Mouse (Mus musculus): Measurements from ENCODE around the gene Cmss1. TPM values are rescaled to one million over a fixed set of nuclear protein-coding genes. Genes with fewer than 3 reads are reported as not detected.

Gene Cmss1
- total RNA-seq, 2 experiments from 2014 or later = 20.1 to 22.0 TPM

DNA sequence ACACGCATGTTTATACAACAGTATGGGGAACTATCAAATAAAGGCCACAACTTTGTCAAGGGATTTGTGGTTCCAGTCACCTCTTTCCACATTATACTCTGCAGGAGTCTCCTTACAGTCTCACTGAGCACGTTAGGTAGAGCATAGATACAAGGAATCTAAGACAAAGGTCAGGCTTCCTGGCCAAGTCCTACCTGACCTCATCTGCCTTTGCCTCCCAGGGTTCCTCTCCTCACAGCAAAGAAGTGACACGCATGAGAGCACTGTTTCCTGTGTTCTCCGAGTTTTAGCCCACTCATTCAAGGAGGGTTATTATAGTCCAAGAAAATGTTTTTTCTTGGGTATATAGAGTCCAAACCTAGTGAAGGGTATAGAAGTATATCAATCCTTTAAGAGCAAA is 51.0 kb downstream of the Cmss1 start:
- no peak for TF ChIP-seq CTCF (IDR thresholded peaks at IDR 0.05)
- intact Hi-C loops (cut with DNase I) = no loop called here
- Histone ChIP-seq H3K4me3 (no peak overlapping the region), H3K27ac (no peak overlapping the region)
- DNase-seq (ENCODE audit: extremely low spot score in 1 of 2, low spot score in 2 of 2) = no peak

DNA sequence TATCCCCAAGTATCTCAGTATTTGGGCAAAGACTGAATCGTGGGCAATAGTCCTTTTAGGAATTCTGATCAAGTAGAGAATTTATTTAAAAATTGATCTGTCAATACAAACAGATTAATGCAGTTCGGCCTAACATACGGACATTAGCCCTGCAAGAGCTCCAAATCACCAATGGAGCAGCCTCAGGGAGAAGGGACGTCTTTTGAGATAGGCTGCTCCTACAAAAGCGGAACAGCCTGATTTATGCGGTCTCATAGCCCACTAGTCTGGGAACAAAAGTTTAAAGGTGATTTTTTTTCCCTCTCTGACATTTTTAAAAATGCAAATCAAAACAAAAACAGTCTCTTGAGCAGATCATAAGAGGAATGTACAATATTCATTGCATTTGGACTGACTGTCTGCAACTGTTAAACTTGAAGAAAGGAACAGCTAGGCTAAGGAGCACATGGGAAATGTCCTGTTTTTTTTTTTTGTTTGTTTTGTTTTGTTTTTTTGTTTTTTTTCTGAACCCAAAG is 51.7 kb downstream of the Cmss1 start:
- Histone ChIP-seq H3K27ac (no peak overlapping the region), H3K4me3 (no peak overlapping the region)
- no peak for TF ChIP-seq CTCF (IDR thresholded peaks at IDR 0.05)
- intact Hi-C loops (cut with DNase I) = no loop called here
- DNase-seq (ENCODE audit: extremely low spot score in 1 of 2, low spot score in 2 of 2) = no peak

DNA sequence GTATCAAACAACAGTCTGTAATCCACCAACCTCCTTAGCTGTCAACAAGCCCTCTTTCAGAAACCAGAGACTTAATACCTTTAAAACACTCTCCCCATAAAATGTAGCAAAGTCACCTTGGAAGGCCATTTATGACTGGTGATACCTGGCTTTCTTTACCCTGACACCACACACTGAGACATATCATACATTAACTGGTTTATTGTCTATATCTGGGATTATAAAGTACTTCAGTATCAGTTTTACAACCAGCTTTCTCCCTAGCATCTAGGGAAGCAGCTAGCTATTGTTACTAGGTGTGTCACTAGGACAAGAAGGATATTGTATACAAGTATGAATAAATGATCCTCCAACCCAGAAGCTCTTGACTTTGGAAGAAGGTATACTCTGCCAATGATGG is 53.4 kb downstream of the Cmss1 start:
- no peak for DNase-seq (ENCODE audit: extremely low spot score in 1 of 2, low spot score in 2 of 2)
- intact Hi-C loops (cut with DNase I) = no loop called here
- Histone ChIP-seq H3K27ac (no peak overlapping the region), H3K4me3 (no peak overlapping the region)
- no peak for TF ChIP-seq CTCF (IDR thresholded peaks at IDR 0.05)

DNA sequence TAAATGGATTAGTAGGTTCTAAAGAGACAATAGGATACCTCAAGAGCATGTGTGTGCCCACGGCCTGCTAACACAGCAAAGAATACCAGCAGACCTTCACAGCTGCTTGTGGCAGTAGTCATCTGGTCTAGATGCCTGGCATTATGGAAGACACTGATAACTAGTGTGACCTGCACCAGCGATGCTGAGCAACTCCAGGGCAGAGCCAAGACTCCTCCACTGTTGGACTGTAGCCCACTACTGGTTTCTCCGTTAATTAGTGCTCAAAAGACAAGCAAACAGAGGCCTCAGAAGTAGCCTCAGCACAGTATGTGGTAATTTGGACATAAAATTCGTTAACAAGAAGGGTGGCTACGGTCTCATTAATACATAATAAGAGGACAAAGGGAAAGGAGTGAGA is 54.0 kb downstream of the Cmss1 start:
- TF ChIP-seq CTCF (IDR thresholded peaks at IDR 0.05) = no peak
- no peak overlapping the region for H3K27ac ChIP-seq
- intact Hi-C loops (cut with DNase I) = no loop called here
- no peak overlapping the region for H3K4me3 ChIP-seq
- no peak for DNase-seq (ENCODE audit: extremely low spot score in 1 of 2, low spot score in 2 of 2)

DNA sequence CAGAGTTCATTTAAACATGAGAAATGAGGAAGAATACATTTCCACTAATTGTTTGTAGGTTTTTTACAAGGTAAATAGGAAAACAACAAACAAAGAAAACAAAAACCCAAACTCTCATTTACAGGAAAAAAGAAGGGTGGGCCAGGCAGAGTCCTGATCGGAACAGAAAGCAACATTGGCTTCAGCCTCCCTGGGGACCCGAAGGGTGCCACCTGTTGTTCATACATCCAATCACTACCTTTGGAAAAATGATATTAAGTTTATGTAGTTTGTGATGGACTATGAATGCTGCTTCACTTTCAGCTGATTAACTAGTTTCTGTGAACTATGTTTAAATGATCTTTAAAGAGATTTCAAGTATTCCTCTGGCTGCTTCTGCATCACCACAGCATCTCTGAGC is 55.0 kb downstream of the Cmss1 start:
- TF ChIP-seq CTCF (IDR thresholded peaks at IDR 0.05) = no peak; the same call in 1 of the 2 replicates
- Histone ChIP-seq H3K4me3 (no peak overlapping the region), H3K27ac (no peak overlapping the region)
- intact Hi-C loops (cut with DNase I) = no loop called here
- no peak for DNase-seq (ENCODE audit: extremely low spot score in 1 of 2, low spot score in 2 of 2)

DNA sequence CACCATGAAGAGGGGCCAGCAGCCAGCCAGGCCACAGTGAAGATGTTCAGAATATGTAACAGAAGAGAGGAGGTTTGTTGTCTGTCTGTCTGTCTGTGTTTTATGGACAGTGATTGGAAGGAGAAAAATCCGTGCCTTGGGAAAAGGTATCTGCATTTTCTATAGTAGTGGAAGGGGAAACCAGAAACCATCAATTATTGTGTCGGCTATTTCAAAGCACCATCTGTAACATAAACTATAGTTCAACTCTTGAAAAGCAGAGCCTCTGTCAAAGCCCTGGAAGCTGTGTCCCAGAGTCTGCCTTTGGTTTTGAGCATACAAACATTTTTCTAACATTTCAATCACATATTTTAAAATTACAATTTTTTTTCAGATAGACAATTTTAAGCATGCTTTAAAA is 55.8 kb downstream of the Cmss1 start:
- no peak overlapping the region for H3K27ac ChIP-seq
- no peak for TF ChIP-seq CTCF (IDR thresholded peaks at IDR 0.05)
- 0 out of 2 replicates have a peak overlapping the region, but pooled peaks have one; percentile 7 for H3K4me3 ChIP-seq
- intact Hi-C loops (cut with DNase I) = no loop called here
- no peak for DNase-seq (ENCODE audit: extremely low spot score in 1 of 2, low spot score in 2 of 2)

DNA sequence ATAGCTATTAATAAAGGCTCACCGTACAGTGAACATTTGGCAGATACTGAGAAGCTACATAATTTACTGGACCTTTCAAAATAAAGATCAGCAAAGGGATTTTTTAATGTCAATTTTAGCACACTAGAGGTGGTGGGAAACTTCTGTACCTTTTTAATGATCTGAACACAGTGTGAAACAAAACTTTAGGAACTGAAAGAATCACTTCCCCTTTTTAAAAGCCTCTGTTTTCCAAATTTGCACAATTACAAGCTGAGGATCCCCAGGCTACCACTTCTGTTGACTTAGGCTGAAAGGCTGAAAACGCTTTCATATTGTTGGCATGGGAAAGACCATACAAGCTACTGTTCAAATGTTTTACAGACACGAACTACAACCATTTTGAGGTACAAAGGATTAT is 56.6 kb downstream of the Cmss1 start:
- no peak for DNase-seq (ENCODE audit: extremely low spot score in 1 of 2, low spot score in 2 of 2)
- intact Hi-C loops (cut with DNase I) = no loop called here
- no peak for TF ChIP-seq CTCF (IDR thresholded peaks at IDR 0.05)
- Histone ChIP-seq H3K27ac (peak overlapping the region; percentile 13; the same call in 1 of the 2 replicates), H3K4me3 (peak overlapping the region; percentile 51; the same call in 1 of the 2 replicates)

DNA sequence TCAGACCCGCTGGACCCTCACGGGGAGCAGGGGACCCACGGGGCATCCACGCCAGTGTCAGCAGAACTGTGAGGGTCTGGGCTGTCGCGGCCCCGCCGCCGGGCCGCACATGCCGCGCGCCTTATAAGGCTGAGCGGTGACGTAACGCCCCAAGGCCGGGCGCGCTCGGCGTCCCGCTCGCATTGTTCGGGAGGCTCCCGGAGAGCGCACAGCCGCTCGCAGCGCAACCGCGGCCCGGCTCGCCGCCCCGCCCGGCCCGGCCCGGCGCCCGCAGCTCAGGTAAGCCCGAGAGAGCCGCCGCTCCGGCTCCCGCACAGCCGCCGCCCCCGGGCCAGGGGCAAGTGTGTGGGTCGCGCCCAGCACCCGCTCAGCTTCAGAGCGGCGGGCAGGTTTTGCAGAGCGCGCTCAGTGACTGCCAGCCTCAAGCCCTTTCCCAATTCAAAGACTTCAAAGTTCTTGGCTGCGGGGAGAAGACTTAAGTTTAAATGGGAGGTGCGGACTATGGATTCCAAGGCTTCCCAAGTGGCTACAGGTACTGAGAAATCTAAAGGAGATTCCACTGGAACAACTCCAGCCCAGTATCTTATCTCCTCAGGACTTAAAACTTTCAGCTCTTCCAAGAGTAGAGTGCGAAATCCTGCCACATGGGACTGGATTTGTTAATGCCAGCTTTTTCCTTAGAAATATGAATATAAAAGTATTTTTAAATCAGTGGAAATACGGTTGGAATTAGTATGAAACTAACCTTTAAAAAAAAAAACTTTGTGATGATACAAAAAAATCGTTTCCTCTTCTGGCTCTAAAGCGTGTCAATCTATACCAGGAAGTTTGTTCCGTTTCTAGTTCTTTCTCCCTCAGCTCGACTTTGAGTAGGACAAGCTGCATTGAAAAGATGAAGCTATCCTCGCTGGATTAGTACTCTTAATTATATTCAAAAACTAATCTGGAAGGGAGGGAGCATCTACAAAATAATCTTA is 57.3 kb downstream of the Cmss1 start:
- no peak for TF ChIP-seq CTCF (IDR thresholded peaks at IDR 0.05)
- intact Hi-C loops (cut with DNase I) = no loop called here
- Histone ChIP-seq H3K4me3 (peak overlapping the region; percentile 51), H3K27ac (peak overlapping the region; percentile 53)
- DNase-seq (ENCODE audit: extremely low spot score in 1 of 2, low spot score in 2 of 2) = peak; percentile 53 to 63

DNA sequence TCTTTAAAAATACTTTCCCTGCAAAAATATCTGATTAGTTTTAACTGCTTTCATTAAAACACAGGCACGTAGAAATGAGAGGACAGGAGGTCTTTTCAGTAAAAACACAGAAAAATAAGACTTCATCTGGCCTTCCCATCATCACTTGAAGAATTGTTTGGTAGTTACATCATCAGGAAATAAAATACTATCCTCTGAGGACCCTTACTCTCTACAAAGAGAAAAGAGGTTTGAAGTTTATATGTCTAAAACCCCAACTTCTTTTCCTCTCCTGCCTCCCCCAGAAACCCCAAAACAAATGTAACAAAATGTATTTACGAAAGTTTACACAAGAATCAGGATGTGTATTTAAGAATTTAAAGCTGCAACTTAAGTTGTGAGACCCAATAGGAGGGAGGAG is 58.1 kb downstream of the Cmss1 start:
- DNase-seq (ENCODE audit: extremely low spot score in 1 of 2, low spot score in 2 of 2) = no peak
- H3K27ac ChIP-seq = peak overlapping the region; percentile 53; the same call in 1 of the 2 replicates
- intact Hi-C loops (cut with DNase I) = no loop called here
- TF ChIP-seq CTCF (IDR thresholded peaks at IDR 0.05) = no peak
- H3K4me3 ChIP-seq = peak overlapping the region; percentile 51

DNA sequence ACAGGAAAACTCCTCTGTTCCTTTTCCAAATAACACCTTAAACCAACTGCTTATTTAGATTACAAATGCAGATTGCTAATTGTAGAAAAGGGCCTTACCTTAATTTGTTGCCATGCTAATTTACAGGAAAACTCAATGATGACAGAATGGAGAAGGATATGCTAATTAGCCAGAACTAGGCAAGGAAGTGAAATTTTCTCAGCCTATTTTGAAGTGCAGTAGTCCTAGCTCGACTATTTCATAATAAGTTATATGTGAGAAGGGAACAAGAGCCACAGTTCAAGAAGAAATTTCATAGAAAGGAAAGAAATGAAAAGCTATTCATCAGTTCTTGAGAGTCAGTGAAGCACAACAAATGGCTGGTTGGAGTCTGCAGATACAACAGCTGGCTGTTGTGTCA is 60.3 kb downstream of the Cmss1 start:
- intact Hi-C loops (cut with DNase I) = no loop called here
- H3K4me3 ChIP-seq = no peak overlapping the region
- H3K27ac ChIP-seq = no peak overlapping the region
- DNase-seq (ENCODE audit: extremely low spot score in 1 of 2, low spot score in 2 of 2) = no peak
- no peak for TF ChIP-seq CTCF (IDR thresholded peaks at IDR 0.05)

DNA sequence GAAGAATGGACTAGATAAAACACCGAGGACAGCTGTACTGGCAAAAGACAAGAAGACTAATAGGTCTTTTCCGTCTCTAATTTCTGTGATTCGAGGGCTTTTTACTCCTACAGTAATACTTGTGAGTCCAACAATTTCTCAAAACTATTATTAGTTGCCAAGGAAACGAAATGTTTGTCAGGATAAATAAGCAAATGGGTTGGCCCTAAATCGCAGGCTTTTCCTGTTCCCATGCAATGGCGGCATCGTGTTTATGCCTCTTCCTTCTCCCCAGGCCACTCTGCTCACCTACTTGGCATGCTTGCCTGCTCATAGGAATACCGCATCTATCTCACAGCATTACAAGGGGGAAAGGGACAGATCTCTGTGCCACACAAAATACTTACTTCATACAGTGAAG is 62.2 kb downstream of the Cmss1 start:
- no peak for DNase-seq (ENCODE audit: extremely low spot score in 1 of 2, low spot score in 2 of 2)
- Histone ChIP-seq H3K4me3 (no peak overlapping the region), H3K27ac (no peak overlapping the region)
- no peak for TF ChIP-seq CTCF (IDR thresholded peaks at IDR 0.05)
- intact Hi-C loops (cut with DNase I) = no loop called here

DNA sequence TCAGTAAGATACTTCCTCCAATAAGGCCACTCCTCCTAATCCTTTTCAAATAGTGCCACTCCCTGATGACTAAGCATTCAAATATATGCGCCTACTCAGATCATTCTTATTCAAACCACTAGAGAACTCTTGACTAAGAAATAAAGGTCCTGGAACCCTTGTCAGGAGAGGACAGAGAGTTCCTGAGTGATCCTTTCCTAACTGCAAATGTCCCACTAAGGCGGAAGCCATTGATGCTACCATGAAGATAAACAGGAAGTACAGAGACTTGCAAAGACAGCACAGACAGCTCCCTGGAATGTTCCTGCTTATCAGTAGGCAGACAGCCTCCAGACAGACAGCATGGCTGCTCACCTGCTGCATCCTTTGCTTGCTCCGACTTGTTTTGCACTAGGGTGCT is 63.4 kb downstream of the Cmss1 start:
- DNase-seq (ENCODE audit: extremely low spot score in 1 of 2, low spot score in 2 of 2) = no peak
- Histone ChIP-seq H3K4me3 (no peak overlapping the region), H3K27ac (no peak overlapping the region)
- intact Hi-C loops (cut with DNase I) = no loop called here
- TF ChIP-seq CTCF (IDR thresholded peaks at IDR 0.05) = no peak

Data from left cerebral cortex, adult 2 months (tissue).